In genomic region chr2:110191965-110192701, GRCm38 (mm10) we compare ENCODE assay signal across 8 mouse cellular contexts.
A peak's percentile ranks its signal among the peaks of the same experiment; 100 is the strongest.
DNase-seq lines count a peak whose midpoint lies in the region; ATAC-seq and TF ChIP-seq lines count a peak whose summit lies in the region.

No protein-coding gene starts in this region.

- H3K4me3 ChIP-seq in embryonic facial prominence, embryonic 13.5 days: peak overlapping the region; percentile 5; the same call in 1 of the 2 replicates
- no peak overlapping the region for H3K4me3 ChIP-seq in heart, embryonic 14.5 days (ENCODE audit: control insufficient read depth in 1 of 2, insufficient read depth in 1 of 2, low read depth in 1 of 2, low read length in 2 of 2)
- no peak overlapping the region for H3K4me3 ChIP-seq in kidney, embryonic 16.5 days (ENCODE audit: low read length)
- H3K4me3 ChIP-seq in stomach, embryonic 16.5 days (replicated peaks; ENCODE audit: low read length): peak overlapping the region; percentile 18
- H3K4me3 ChIP-seq in left cerebral cortex, adult 2 months: no peak overlapping the region

- intact Hi-C loops in left cerebral cortex, adult 2 months (cut with DNase I): no loop called here

- no peak for TF ChIP-seq CTCF in left cerebral cortex, adult 2 months (IDR thresholded peaks at IDR 0.05)

- peak overlapping the region; percentile 47 for H3K4me2 ChIP-seq in embryonic facial prominence, embryonic 13.5 days
- H3K4me2 ChIP-seq in heart, embryonic 14.5 days (ENCODE audit: low read length): peak overlapping the region; percentile 23
- peak overlapping the region; percentile 42 for H3K4me2 ChIP-seq in kidney, embryonic 16.5 days (replicated peaks; ENCODE audit: low read depth, low read length)
- H3K4me2 ChIP-seq in stomach, embryonic 16.5 days (ENCODE audit: low read depth, low read length): peak overlapping the region; percentile 40

- no peaks in the 10 kb centered on the region for H3K36me3 ChIP-seq in embryonic facial prominence, embryonic 13.5 days
- H3K36me3 ChIP-seq in heart, embryonic 14.5 days (ENCODE audit: control insufficient read depth, insufficient read depth, low read length): no peaks in the 10 kb centered on the region
- H3K36me3 ChIP-seq in kidney, embryonic 16.5 days (ENCODE audit: insufficient read depth, low read length): no peaks in the 10 kb centered on the region
- no peaks in the 10 kb centered on the region for H3K36me3 ChIP-seq in stomach, embryonic 16.5 days (ENCODE audit: control insufficient read depth, insufficient read depth, low read length)

- peak overlapping the region; percentile 82 for H3K27ac ChIP-seq in embryonic facial prominence, embryonic 13.5 days
- peak overlapping the region; percentile 92 to 94 for H3K27ac ChIP-seq in heart, embryonic 14.5 days (replicated peaks in 1 of 2; ENCODE audit: control insufficient read depth in 1 of 2, insufficient read depth in 1 of 2, low read depth in 2 of 2, low read length in 2 of 2)
- peak overlapping the region; percentile 94 for H3K27ac ChIP-seq in kidney, embryonic 16.5 days (ENCODE audit: low read length)
- peak overlapping the region; percentile 89 for H3K27ac ChIP-seq in stomach, embryonic 16.5 days (ENCODE audit: low read length)
- H3K27ac ChIP-seq in left cerebral cortex, adult 2 months: no peak overlapping the region

- H3K9me3 ChIP-seq in embryonic facial prominence, embryonic 13.5 days: no peaks in the 10 kb centered on the region
- no peaks in the 10 kb centered on the region for H3K9me3 ChIP-seq in heart, embryonic 14.5 days (ENCODE audit: control insufficient read depth, low read length)
- H3K9me3 ChIP-seq in kidney, embryonic 16.5 days (ENCODE audit: low read length): no peaks in the 10 kb centered on the region
- no peaks in the 10 kb centered on the region for H3K9me3 ChIP-seq in stomach, embryonic 16.5 days (replicated peaks; ENCODE audit: control insufficient read depth, low read length)

- ATAC-seq in embryonic facial prominence, embryonic 13.5 days (ENCODE audit: insufficient number of reproducible peaks, insufficient read depth, low FRiP score, low TSS enrichment, low read depth): peak; percentile 60; the same call in 1 of the 2 replicates
- ATAC-seq in heart, embryonic 14.5 days (ENCODE audit: insufficient number of reproducible peaks, insufficient read depth, low FRiP score, low read depth): peak; percentile 79
- ATAC-seq in kidney, embryonic 16.5 days (ENCODE audit: low FRiP score, low TSS enrichment): peak; percentile 89
- peak; percentile 82 for ATAC-seq in stomach, embryonic 16.5 days (ENCODE audit: insufficient read depth, low FRiP score)

- 0 out of 2 replicates have a peak, but pooled peaks cover 3% of the 10 kb centered on the region for H3K27me3 ChIP-seq in embryonic facial prominence, embryonic 13.5 days
- H3K27me3 ChIP-seq in heart, embryonic 14.5 days (ENCODE audit: control insufficient read depth, insufficient read depth, low read length): no peaks in the 10 kb centered on the region
- no peaks in the 10 kb centered on the region for H3K27me3 ChIP-seq in kidney, embryonic 16.5 days (ENCODE audit: insufficient read depth, low read length)
- no peaks in the 10 kb centered on the region for H3K27me3 ChIP-seq in stomach, embryonic 16.5 days (ENCODE audit: control insufficient read depth, insufficient read depth, low read length)

- peaks cover 37% of the 10 kb centered on the region for H3K4me1 ChIP-seq in embryonic facial prominence, embryonic 13.5 days
- H3K4me1 ChIP-seq in heart, embryonic 14.5 days (ENCODE audit: control insufficient read depth in 2 of 2, insufficient read depth in 2 of 2, low read length in 2 of 2): peaks cover 19 to 30% of the 10 kb centered on the region in 2 experiments
- peaks cover 65% of the 10 kb centered on the region for H3K4me1 ChIP-seq in kidney, embryonic 16.5 days (ENCODE audit: insufficient read depth, low read length)
- peaks cover 24% of the 10 kb centered on the region for H3K4me1 ChIP-seq in stomach, embryonic 16.5 days (ENCODE audit: control insufficient read depth, insufficient read depth, low read length)

- DNase-seq in adipocyte (ENCODE audit: low spot score): peak; percentile 74
- DNase-seq in lung, postnatal 36 days: peak; percentile 59
- no peak for DNase-seq in left cerebral cortex, adult 9 months (ENCODE audit: low spot score in 2 of 2)
- no peak for DNase-seq in left cerebral cortex, adult 2 months (ENCODE audit: extremely low spot score in 1 of 2, low spot score in 2 of 2)

- 0 out of 2 replicates have a peak overlapping the region, but pooled peaks have one; percentile 33 for H3K9ac ChIP-seq in embryonic facial prominence, embryonic 13.5 days
- peak overlapping the region; percentile 49; the same call in 1 of the 2 replicates for H3K9ac ChIP-seq in heart, embryonic 14.5 days (ENCODE audit: low read length)
- peak overlapping the region; percentile 20; the same call in 1 of the 2 replicates for H3K9ac ChIP-seq in kidney, embryonic 16.5 days (replicated peaks; ENCODE audit: low read length)
- H3K9ac ChIP-seq in stomach, embryonic 16.5 days (ENCODE audit: low read length): peak overlapping the region; percentile 36; the same call in 1 of the 2 replicates

- 38% methylated on average over 15 of the region's 15 CpGs for WGBS in embryonic facial prominence, embryonic 13.5 days
- WGBS in heart, embryonic 14.5 days: 33% methylated on average over 15 of the region's 15 CpGs
- 7% methylated on average over 15 of the region's 15 CpGs for WGBS in kidney, embryonic 16.5 days
- WGBS in stomach, embryonic 16.5 days: 16% methylated on average over 15 of the region's 15 CpGs

Comparison
In these comparisons a context has a peak if more than half of its experiments do, and no peak if none do; other contexts are left out.
1. DNase-seq: peak in adipocyte (single experiment) and lung, postnatal 36 days (single experiment); none in left cerebral cortex, adult 9 months (0 of 2) and left cerebral cortex, adult 2 months (0 of 2).
2. H3K4me3 ChIP-seq: peak in embryonic facial prominence, embryonic 13.5 days (single experiment) and stomach, embryonic 16.5 days (single experiment); none in heart, embryonic 14.5 days (0 of 2), kidney, embryonic 16.5 days (single experiment) and left cerebral cortex, adult 2 months (single experiment).
3. Peak in every context shown above with its lines, with median percentiles within 50 percentile points of each other: ATAC-seq, H3K4me2 ChIP-seq and H3K9ac ChIP-seq.